Mouse (Mus musculus): Measurements from ENCODE around the gene Tmem132a.

Gene Tmem132a

GRCm38 (mm10) chr19:10871328-10871961, 1.7 kb upstream of the Tmem132a start:
- no peak for DNase-seq

DNA sequence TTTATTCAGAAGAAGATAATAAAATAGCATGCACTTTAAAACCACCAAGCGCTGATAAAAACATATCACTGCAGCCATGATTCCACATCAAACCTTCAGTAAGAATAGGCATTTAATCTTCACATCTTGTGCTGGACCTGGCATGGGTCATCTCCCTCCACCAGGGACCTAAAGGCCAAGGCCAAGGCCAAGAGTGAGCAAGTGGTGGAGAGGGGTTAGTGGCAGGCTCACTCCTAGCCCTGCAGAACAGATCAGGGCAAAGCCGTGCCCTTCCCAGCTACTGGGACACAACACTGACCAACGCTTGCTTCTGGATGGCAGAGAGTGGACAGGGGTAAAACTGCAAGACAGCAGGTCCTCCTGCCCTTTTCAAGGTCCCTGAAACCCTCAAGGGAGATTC, 936 bp upstream of the Tmem132a start:
- DNase-seq = no peak

DNA sequence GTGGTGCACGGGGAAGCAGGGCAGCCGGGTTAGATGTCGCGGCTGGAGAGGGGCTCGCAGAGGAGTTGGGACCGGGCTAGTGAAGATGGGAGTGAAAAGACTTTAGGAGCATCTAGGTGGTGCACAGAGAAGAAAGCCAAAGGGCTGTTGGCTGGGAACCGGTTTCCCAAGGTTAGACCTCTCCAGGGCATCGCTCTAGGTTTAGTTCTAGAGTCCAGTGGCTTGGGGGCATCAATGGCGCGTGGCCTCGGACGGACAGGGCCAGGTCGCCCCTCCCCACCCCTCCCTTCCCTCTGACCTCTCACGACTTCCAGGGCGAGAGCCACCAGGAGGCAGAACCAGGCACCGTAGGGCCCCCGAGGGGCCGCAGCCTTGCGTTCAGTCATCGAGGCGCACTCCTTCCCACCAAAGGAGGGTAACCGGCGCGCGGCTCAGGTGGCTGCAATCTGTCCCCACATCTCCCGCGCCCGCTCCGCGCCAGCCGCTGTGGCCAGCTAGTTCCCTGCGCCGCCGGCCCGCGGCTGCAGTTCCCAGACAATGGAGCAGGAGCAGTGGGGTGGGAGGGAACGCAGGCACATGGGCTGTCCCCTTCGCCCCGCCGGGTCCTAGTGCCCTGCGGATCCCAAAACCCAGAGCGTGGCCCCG, 377 bp downstream of the Tmem132a start:
- DNase-seq = peak; percentile 58

- DNase-seq = no peak
Observed at GRCm38 (mm10) chr19:10868623-10869141, 1.1 kb downstream of the Tmem132a start.

- no peak for DNase-seq
Observed at GRCm38 (mm10) chr19:10867946-10868622, 1.7 kb downstream of the Tmem132a start.

DNA sequence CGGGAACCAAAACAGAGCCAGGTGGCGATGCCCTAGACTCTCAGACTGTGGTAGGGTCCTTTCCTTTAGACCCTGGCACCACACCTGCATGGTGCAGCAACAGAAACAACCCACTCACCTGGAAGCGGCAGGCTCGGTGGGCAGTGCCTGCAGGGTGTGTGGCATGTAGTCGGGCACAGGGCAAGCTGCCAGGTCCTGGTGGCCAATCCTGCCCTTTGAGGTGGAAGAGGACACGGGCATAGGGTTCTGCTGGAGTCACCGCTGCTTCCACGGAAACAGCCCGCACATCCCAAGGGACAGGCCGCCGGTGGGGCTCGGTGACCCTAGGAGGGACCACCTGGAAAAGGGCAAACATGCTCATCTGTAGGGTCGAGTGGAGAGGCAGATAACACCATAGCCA, 3.4 kb downstream of the Tmem132a start:
- DNase-seq = no peak

DNA sequence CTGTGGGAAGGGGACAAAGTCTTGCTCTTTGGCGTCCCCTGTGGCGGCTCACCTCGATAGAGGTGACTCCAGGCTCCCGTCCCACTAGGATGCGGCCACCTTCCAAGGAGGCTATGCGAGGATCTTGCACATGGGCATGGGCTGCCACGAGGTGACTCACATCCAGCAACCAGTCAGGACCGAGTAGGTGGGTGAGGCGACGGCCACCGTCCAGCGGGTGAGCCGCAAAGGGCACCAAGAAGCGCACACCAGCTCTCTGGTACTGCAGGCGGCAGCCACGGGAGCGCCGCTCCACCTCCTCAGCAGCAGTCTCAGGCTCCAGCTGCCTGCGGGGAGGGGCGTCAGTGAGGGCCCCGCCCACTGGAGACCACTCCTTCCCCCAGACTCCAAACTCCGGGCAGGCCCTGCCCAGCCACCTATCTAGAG, 9.7 kb downstream of the Tmem132a start:
- peak; percentile 19 for DNase-seq

DNA sequence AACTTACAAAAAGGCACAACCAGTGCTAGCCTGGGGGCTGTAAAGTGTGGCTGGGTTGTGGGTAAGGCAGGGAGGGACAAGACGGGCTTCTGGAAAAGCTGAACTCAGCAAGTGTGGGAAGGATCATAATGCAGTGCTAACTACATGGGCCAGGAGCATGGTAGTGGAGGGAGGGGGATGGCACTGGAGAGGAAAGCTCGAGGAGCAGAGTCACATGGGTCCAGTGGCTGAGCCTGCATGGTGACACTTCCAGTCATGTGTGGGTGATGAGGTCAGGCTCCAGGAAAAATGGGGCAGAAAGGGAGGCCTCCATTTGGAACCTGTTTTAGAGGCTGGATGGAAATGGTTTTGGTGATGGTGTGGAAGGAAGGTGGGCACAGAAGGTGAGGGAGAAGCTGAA, 13.2 kb downstream of the Tmem132a start:
- DNase-seq = no peak

GRCm38 (mm10) chr19:10855422-10855821, 14.3 kb downstream of the Tmem132a start:
- DNase-seq = no peak

DNA sequence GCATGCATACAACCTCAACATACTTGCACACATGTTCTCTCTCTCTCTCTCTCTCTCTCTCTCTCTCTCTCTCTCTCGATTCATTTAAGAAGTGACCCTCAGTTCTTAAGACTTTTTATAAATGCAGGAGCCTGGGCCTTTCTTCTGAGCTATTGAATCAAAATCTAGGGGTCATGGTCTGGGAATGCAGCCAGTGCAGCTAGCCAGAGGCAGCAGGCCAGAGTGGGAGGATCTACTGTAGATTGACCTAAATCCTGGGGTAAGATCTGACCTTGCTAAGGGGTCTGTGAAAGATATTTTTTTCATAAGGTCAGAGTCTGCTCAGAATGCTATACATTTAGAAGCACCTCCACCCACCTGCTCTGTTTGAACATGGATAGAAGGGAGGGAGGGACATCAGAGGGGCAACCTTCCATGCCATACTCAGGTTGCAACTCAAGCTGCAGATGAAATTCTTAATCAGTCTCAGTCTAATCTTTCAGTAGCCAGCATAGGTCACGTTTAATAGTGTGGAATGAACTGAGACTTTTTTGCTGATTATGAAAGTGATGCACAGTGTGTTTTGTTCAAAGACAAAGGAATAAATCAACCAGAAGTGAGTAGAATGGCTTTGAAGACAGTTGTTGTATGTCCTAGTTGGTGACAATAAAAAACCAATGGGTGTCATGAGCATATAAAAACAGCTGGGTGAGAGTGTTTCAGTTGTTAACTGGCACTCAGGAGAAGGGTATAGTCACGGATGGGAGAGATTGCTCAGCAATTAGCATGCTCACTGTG, 22.2 kb downstream of the Tmem132a start:
- no peak for DNase-seq

- DNase-seq = no peak
Observed at GRCm38 (mm10) chr19:10846150-10846549, 23.6 kb downstream of the Tmem132a start.

DNA sequence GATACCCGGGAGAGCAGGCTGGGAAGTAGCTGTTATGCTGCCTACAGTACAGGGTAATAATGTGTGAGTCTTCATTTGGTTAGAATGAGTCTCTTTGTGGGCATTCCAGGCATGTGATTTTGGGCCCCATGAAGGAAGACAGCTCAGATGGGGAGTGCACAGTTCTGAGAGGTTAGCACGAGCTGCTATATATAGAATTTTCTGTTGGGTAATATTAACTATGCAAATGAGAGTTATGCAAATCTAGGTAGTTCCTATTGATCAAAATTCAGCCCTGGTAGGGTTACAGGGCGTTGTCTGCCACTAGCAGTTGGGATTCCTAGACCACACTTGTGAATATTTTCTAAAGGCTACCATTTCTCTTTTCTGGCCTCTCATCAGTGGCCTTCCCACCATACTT, 24.3 kb downstream of the Tmem132a start:
- DNase-seq = no peak

DNA sequence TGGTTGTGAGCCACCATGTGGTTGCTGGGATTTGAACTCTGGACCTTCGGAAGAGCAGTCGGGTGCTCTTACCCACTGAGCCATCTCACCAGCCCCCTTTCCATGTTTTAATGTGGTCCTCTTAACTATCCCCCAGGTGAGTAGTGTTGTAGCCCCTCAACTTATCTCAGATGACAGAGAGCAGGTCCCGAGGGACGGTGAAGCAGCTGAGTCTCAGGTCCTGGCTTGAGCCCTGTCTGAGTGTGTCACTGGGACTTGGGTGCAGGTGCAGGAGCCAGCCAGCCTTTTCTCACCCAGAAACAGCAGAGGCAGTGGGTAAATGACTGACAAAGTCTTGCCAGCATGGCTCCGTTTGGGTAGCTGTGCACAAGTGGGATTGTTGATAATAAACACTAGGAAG, 25.5 kb downstream of the Tmem132a start:
- no peak for DNase-seq

GRCm38 (mm10) chr19:10842914-10843313, 26.8 kb downstream of the Tmem132a start:
- no peak for DNase-seq

DNA sequence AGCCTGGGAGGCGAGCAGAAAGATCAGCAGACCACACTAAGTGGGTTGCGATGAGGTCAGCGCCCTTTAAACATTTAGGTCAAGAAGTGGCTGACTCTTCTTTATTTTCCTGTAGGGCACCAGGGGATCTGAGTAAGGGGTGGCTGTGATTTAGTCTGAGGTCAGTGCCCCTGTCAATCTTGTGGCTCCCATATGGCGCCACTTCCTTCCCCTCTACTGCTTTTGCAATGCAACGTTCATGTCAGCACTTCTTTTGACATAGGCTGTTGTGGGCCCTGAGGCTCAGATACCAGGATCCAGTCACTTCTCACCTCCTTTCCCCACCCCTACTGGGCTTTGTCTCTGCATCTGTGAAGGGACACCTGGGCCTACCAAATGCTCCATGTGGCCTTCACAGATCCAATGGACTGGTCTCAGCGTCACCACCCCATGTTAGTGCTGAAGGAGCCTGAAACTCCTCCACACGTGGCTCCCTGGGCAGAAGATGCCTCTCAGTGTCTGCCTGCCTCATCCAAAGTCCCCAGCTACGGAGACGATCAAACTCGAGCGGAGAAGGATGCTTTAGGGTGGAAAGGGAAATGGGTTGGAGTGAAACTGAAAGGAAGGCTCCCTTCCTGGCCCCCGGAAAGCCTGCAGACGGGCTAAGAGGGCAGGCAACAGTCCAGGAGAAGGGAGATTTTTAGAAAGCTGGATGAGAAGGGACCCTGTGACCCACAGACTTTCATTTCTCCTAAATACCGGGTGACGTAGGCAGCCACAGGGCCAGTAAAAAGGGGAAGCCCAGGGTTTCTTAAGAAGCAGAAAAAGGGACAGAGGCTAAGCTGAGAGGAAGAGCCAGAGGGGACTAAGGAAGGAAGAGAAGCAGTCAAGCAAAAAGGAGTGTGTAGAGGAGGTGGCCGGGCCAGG, 27.8 kb downstream of the Tmem132a start:
- DNase-seq = peak; percentile 14

DNA sequence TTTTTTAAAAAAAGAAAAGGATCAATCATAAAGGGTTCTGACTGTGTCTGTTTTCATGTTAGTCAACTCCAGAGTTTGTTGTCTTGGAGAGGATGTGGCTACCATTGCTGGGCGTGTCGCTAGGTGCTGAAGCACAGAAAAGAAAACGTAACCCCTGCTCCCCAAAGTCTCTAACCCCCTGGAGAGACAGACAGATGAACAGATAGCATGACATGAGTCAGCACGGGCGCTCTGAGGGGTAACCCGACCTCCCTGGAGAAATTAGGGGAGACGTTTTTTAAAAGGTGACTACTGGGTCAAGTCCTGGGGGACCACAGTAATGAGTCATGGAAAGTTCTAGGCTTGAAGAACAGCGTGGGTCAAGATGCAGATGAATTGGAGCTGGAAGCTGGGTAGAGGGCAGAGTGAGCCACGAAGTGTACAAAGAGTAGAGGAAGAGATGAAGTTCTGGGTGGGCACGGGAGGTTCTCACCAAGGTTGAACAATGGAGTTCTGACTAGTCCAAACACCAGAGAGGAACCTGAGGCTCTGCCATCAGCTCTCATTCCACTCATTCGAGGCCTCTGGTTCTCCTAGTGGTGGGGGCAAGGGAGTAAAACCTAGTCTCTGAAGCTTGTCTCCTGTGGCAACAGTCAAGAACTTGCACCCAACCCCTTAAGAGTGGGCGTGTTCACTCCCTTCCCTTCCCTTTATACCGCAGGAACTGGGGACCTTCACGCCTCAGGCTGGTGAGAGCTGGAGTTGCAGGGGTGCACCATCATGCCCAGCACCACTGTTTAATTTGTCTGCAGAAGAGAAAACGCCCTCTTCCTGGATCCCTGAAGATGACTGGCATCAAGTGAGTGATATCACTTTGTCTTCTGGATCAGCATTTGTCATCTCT, 30.5 kb downstream of the Tmem132a start, which contains the start of gene Slc15a3:
TSS of gene Slc15a3 (plus strand) at position 718 of the 883 bp plus-strand sequence.
- DNase-seq = no peak

DNA sequence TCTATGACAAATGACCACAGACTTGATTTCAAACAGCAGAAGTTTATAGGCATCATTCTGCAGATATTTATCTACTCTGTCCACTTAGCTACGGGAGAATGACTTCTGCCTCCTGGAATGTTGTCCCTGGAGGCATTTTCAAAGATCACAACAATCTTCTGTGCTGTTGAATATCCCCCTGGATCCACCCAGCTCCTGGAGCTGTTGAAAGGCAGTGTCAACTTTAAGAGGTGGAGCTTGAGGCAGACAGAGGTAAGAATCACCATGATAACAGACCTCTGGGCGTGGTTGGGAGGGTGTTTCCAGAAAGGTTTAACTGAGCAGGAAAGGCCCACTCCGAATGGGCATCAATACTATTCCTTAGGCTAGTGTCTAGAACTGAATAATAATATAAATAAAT, 34.1 kb downstream of the Tmem132a start:
- DNase-seq = no peak

DNA sequence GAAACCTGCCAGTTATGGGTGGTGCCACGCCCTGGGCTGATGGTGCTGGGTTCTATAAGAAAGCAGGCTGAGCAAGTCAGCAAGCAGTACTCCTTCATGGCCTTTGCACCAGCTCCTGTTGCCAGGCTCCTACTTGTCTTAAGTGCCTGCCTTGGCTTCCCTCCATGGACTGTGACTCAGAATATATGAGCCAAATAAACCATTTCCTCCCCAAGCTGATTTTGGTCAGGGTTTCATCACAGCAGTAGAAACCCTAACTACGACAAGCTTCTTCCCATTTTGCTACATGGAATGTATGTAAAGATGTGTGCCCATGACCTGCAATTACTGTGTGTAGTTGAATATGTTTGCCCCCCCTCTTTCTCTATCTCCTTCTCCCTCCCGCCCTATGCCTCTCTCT, 36.1 kb downstream of the Tmem132a start:
- DNase-seq = no peak

DNA sequence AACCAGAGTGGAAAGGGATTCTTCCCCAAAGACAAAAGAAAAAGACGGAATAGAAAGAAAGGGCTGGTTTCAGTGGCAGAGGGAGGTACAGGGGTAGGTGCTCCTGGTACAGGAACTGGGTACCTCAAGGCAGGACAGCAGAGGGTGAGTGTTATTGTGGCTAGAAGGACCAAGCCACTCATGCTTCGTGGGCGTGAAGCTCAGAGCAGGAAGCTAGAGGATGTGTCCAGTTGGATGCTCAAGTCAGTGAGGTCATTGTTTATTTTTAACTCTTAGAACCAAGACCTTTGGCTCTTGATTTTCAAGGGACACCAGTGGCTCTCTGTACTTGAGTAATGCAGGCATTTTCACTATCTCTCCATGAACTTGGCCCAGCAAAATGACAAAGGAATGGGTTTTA, 37.7 kb downstream of the Tmem132a start:
- DNase-seq = no peak

DNA sequence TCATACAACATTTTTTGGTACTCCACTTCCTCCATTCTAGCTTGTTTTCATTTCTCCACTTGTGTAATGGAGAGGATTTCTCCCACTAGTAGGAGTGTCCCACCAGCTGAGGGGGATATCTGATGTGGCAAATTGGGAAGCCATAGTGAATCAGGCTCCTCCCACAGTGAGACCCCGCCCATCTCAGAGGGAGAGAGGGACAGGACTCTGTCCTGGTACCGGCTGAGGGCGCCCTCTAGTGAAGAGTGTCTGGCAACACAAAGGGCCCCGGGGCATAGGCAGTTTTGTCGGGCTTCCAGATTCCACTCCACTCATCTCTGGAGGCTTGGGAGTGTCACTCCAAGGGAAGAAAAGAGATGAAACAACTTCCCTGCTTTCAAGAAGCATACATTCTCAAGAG, 38.3 kb downstream of the Tmem132a start:
- peak; percentile 75 for DNase-seq
